Mouse (Mus musculus) kidney, postnatal 4 days (tissue): ENCODE results near the gene Gucy2c.

Experiments used
- DNase-seq, 2 experiments: peaks; one replicate each; pipeline ENCODE4 v3.0.0; 2021; ENCODE audit warnings: mixed read lengths in 2 of 2

Gucy2c gene

GRCm38 (mm10) chr6:136723171-136723570 is 58.4 kb downstream of the Gucy2c start:
- no peak for DNase-seq

GRCm38 (mm10) chr6:136722565-136722964 is 59.0 kb downstream of the Gucy2c start:
- DNase-seq: no peak

GRCm38 (mm10) chr6:136721925-136722324 is 59.6 kb downstream of the Gucy2c start:
- peak; percentile 83 to 84 for DNase-seq

GRCm38 (mm10) chr6:136720436-136720835 is 61.1 kb downstream of the Gucy2c start:
- DNase-seq: peak; percentile 10 to 20

GRCm38 (mm10) chr6:136715881-136716431 is 65.6 kb downstream of the Gucy2c start:
- DNase-seq: no peak

GRCm38 (mm10) chr6:136714097-136714496 is 67.5 kb downstream of the Gucy2c start:
- no peak for DNase-seq

GRCm38 (mm10) chr6:136710408-136710807 is 71.2 kb downstream of the Gucy2c start:
- DNase-seq: no peak

- no peak for DNase-seq
Observed at GRCm38 (mm10) chr6:136708597-136708996, 73.0 kb downstream of the Gucy2c start.

- DNase-seq: no peak
Observed at GRCm38 (mm10) chr6:136701878-136702277, 79.7 kb downstream of the Gucy2c start.

- DNase-seq: no peak
Observed at GRCm38 (mm10) chr6:136701185-136701584, 80.4 kb downstream of the Gucy2c start.

- no peak for DNase-seq
Observed at GRCm38 (mm10) chr6:136691314-136691713, 90.3 kb downstream of the Gucy2c start.

GRCm38 (mm10) chr6:136690527-136690926 is 91.0 kb downstream of the Gucy2c start:
- DNase-seq: no peak

- peak; percentile 24 to 34 for DNase-seq
Observed at GRCm38 (mm10) chr6:136689790-136690413, 91.7 kb downstream of the Gucy2c start.

- no peak for DNase-seq
Observed at GRCm38 (mm10) chr6:136685433-136685832, 96.1 kb downstream of the Gucy2c start.

- DNase-seq: no peak
Observed at GRCm38 (mm10) chr6:136683410-136684334, 97.9 kb downstream of the Gucy2c start.

GRCm38 (mm10) chr6:136679381-136679780 is 102.2 kb downstream of the Gucy2c start:
- no peak for DNase-seq

GRCm38 (mm10) chr6:136674935-136675334 is 106.6 kb downstream of the Gucy2c start:
- DNase-seq: no peak

GRCm38 (mm10) chr6:136672467-136672866 is 109.1 kb downstream of the Gucy2c start:
- peak; percentile 66 to 71 for DNase-seq

GRCm38 (mm10) chr6:136669274-136669673 is 112.3 kb downstream of the Gucy2c start:
- no peak for DNase-seq

- no peak for DNase-seq
Observed at GRCm38 (mm10) chr6:136668266-136668986, 113.1 kb downstream of the Gucy2c start.

GRCm38 (mm10) chr6:136662063-136662462 is 119.5 kb downstream of the Gucy2c start:
- no peak for DNase-seq

- peak; percentile 53 to 66 for DNase-seq
Observed at GRCm38 (mm10) chr6:136661706-136662016, 119.9 kb downstream of the Gucy2c start, which contains the start of gene Plbd1. Gene Plbd1, minus strand, starts transcription at chr6:136661928.
